Mouse (Mus musculus) liver, embryonic 11.5 days (tissue): ENCODE data around the gene Acot11. TPM values are rescaled to one million over a fixed set of nuclear protein-coding genes. Genes with fewer than 3 reads are reported as not detected.

Source experiments
- ATAC-seq: fragments of 200-750 bp; cut with Nextera tagmentation; replicated peaks from 2 replicates; pipeline ENCODE4 v1.8.0; 2017; ENCODE audit warnings: moderate number of reproducible peaks, mild to moderate bottlenecking, moderate TSS enrichment, moderate library complexity; ENCODE audit not compliant: low FRiP score
- DNase-seq: peaks from one replicate; pipeline ENCODE4 v3.0.0-alpha.2; 2017; ENCODE audit warnings: low spot score
- H3K27ac ChIP-seq: fragments of 300-500 bp; sonication (generic); 2 replicates; pipeline ENCODE4 v1.5.1; 2014; ENCODE audit warnings: mild to moderate bottlenecking, low read depth, low read length, control low read depth
- H3K27me3 ChIP-seq: fragments of 300-500 bp; sonication (generic); replicated peaks from 2 replicates; pipeline ENCODE4 v1.6.1; 2014; ENCODE audit warnings: low read length, mixed read lengths; ENCODE audit not compliant: control insufficient read depth, insufficient read depth
- H3K36me3 ChIP-seq: fragments of 300-500 bp; sonication (generic); 2 replicates; pipeline ENCODE4 v1.6.1; 2014; ENCODE audit warnings: mild to moderate bottlenecking, low read length, moderate library complexity, mixed read lengths; ENCODE audit not compliant: control insufficient read depth, insufficient read depth
- H3K4me1 ChIP-seq: fragments of 300-500 bp; sonication (generic); replicated peaks from 2 replicates; pipeline ENCODE4 v1.6.1; 2014; ENCODE audit warnings: low read length, mixed read lengths; ENCODE audit not compliant: control insufficient read depth, insufficient read depth
- H3K4me2 ChIP-seq: fragments of 300-500 bp; sonication (generic); 2 replicates; pipeline ENCODE4 v1.6.1; 2014; ENCODE audit warnings: mild to moderate bottlenecking, control low read depth, moderate library complexity
- H3K4me3 ChIP-seq: fragments of 300-500 bp; sonication (generic); 2 replicates; pipeline ENCODE4 v1.5.1; 2014; ENCODE audit warnings: low read depth, low read length, control low read depth
- H3K9ac ChIP-seq: fragments of 300-500 bp; sonication (generic); 2 replicates; pipeline ENCODE4 v1.6.1; 2014; ENCODE audit warnings: low read depth, low read length, control low read depth
- H3K9me3 ChIP-seq: fragments of 300-500 bp; sonication (generic); 2 replicates; pipeline ENCODE4 v1.6.1; 2016; ENCODE audit warnings: low read length, inconsistent platforms, mixed read lengths; ENCODE audit not compliant: control insufficient read depth
- whole genome bisulfite sequencing: fragments of 180-500 bp; shearing (Covaris S2); extraction: QIAGEN DNeasy Blood & Tissue Kit; methylation state at CpG from one replicate; pipeline ENCODE4 v1.1.7; 2014; 5-methylcytosine and 5-hydroxymethylcytosine counted together
- polyA plus RNA-seq: library from polyadenylated mRNA; unstranded; fragments of >200 nt; fragmentation: Nextera tagmentation; extraction: Ambion mirVana; gene quantifications from 2 replicates; pipeline ENCODE4 v1.2.1, GENCODE M21; 2014

Acot11 gene
- polyA plus RNA-seq, 1 experiment from 2014 or later: 2.9 TPM

GRCm38 (mm10) chr4:106705096-106705665 lies 99.6 kb downstream of the Acot11 start:
- H3K4me2 ChIP-seq: no peak overlapping the region
- no peak overlapping the region for H3K27ac ChIP-seq
- no peaks in the 10 kb centered on the region for H3K9me3 ChIP-seq
- no peaks in the 10 kb centered on the region for H3K4me1 ChIP-seq
- H3K36me3 ChIP-seq: no peaks in the 10 kb centered on the region
- H3K27me3 ChIP-seq: peaks cover 5% of the 10 kb centered on the region
- no peak overlapping the region for H3K9ac ChIP-seq
- no peak for DNase-seq
- no peak overlapping the region for H3K4me3 ChIP-seq
- 63% methylated on average over 8 of the region's 8 CpGs for WGBS
- no peak for ATAC-seq

GRCm38 (mm10) chr4:106704416-106704815 lies 100.4 kb downstream of the Acot11 start:
- ATAC-seq (no peak), DNase-seq (no peak)
- Histone ChIP-seq H3K4me1 (no peaks in the 10 kb centered on the region), H3K9ac (no peak overlapping the region), H3K4me2 (no peak overlapping the region), H3K9me3 (no peaks in the 10 kb centered on the region), H3K36me3 (no peaks in the 10 kb centered on the region), H3K4me3 (no peak overlapping the region), H3K27me3 (peaks cover 5% of the 10 kb centered on the region; the same call in 1 of the 2 replicates), H3K27ac (no peak overlapping the region)
- 73% methylated on average over 11 of the region's 11 CpGs for WGBS

GRCm38 (mm10) chr4:106703956-106704355 lies 100.8 kb downstream of the Acot11 start:
- peaks cover 5% of the 10 kb centered on the region; the same call in 1 of the 2 replicates for H3K27me3 ChIP-seq

DNA sequence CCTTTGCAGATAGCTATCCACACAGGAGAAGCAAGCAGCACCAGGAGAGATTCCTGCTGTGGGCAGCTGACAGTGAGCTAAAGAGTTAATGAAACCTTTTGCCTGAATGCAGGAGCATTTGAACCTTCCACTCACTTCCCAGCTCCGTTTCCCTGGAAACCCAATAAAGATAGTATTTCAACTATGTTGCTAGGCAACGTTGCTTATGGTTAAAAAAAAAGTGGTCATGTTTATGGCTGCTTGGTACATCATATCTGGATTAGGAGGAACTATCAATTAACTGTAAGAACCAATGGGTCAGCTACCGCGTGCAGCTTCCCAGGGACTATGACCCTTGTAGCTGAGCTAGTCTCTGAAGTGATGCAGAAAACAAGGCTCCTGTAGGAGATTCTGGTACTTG lies 104.0 kb downstream of the Acot11 start:
- H3K27me3 ChIP-seq: peaks cover 5% of the 10 kb centered on the region; the same call in 1 of the 2 replicates
- ATAC-seq: no peak

More at GRCm38 (mm10) chr4:106703956-106704355, 100.8 kb downstream of the Acot11 start:
- ATAC-seq (no peak), DNase-seq (no peak)
- H3K36me3 ChIP-seq: no peaks in the 10 kb centered on the region
- no peaks in the 10 kb centered on the region for H3K4me1 ChIP-seq
- H3K9ac ChIP-seq: no peak overlapping the region
- no peak overlapping the region for H3K4me2 ChIP-seq
- H3K27ac ChIP-seq: no peak overlapping the region
- no peak overlapping the region for H3K4me3 ChIP-seq
- no peaks in the 10 kb centered on the region for H3K9me3 ChIP-seq
- WGBS: 78% methylated on average over 10 of the region's 10 CpGs

DNA sequence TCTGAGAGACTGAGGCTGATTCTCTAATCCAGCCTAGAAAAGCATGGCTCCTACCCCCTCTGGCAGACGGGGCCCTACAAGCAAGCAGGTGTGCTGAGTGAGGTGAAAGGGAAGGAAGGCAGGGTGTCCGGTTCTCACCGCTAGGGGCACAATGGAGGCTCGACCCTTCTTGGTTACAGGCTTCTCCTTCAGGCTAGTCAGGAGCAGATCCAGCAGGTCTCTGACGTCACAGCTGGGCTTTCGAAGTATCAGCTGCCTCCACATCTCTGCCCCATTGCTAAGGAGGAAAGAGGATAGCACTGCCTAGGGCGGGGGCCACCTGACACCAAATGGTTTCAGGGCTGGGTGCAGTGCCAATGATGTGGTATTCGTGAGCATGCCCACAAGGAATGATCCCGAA lies 104.8 kb downstream of the Acot11 start:
- no peaks in the 10 kb centered on the region for H3K9me3 ChIP-seq
- no peak overlapping the region for H3K27ac ChIP-seq
- DNase-seq (no peak), ATAC-seq (no peak)
- 20% methylated on average over 9 of the region's 9 CpGs for whole genome bisulfite sequencing
- H3K27me3 ChIP-seq: peaks cover 7% of the 10 kb centered on the region
- H3K4me3 ChIP-seq: no peak overlapping the region
- no peak overlapping the region for H3K9ac ChIP-seq
- no peak overlapping the region for H3K4me2 ChIP-seq
- no peaks in the 10 kb centered on the region for H3K36me3 ChIP-seq
- no peaks in the 10 kb centered on the region for H3K4me1 ChIP-seq

More for the DNA sequence above, 104.0 kb downstream of the Acot11 start:
- Histone ChIP-seq H3K9ac (no peak overlapping the region), H3K9me3 (no peaks in the 10 kb centered on the region), H3K4me3 (no peak overlapping the region), H3K4me1 (no peaks in the 10 kb centered on the region), H3K36me3 (no peaks in the 10 kb centered on the region), H3K27ac (no peak overlapping the region), H3K4me2 (no peak overlapping the region)
- no peak for DNase-seq
- WGBS: 45% methylated on average over 4 of the region's 4 CpGs

Other genes with a start within 250 kb of the Acot11 start
- gene Dhcr24, start 244.0 kb downstream of the Acot11 start, polyA plus RNA-seq: 22.9 and 23.0 TPM in 2 replicates
- 0.30 and 0.52 TPM in 2 replicates for gene Lexm, start 187.8 kb downstream of the Acot11 start, polyA plus RNA-seq
- 0.12 TPM in 2 replicates for gene Ttc22, start 182.6 kb downstream of the Acot11 start, polyA plus RNA-seq
- gene Pars2, start 153.9 kb downstream of the Acot11 start, polyA plus RNA-seq: 11.5 and 11.7 TPM in 2 replicates
- gene Ttc4, start 126.1 kb downstream of the Acot11 start, polyA plus RNA-seq: 72.3 and 74.8 TPM in 2 replicates
- 0.22 TPM in 2 replicates for gene Mroh7, start 74.1 kb downstream of the Acot11 start, polyA plus RNA-seq
- 0.11 TPM in 1 of 2 replicates, not detected in the other for gene Fam151a, start 71.1 kb downstream of the Acot11 start, polyA plus RNA-seq
- 71.1 and 89.0 TPM in 2 replicates for gene Ssbp3, start 105.7 kb upstream of the Acot11 start, polyA plus RNA-seq